Mouse (Mus musculus) MEL (cell line): ENCODE results near the gene S100a16. TPM values are rescaled to one million over a fixed set of nuclear protein-coding genes. Genes with fewer than 3 reads are reported as not detected.

Experiments used
- DNase-seq: peaks from one replicate; pipeline ENCODE4 v3.0.0; 2011; ENCODE audit warnings: low read depth, low spot score
- H3K27ac ChIP-seq: 2 replicates; pipeline ENCODE4 v1.5.1; 2012; ENCODE audit warnings: low read depth, mild to moderate bottlenecking, control low read depth, low read length, moderate library complexity; ENCODE audit not compliant: control insufficient read depth
- H3K27me3 ChIP-seq, 2 experiments: fragments of 150-350 bp in 1 of 2; sonication (generic) in 1 of 2; 2 replicates each; pipeline ENCODE4 v1.6.1; 2012; ENCODE audit warnings: low read length in 2 of 2, mild to moderate bottlenecking in 2 of 2, improper control_type of control experiment in 1 of 2, moderate library complexity in 1 of 2; ENCODE audit not compliant: insufficient read depth in 2 of 2, control insufficient read depth in 1 of 2
- H3K36me3 ChIP-seq, 2 experiments: 2 replicates each; pipeline ENCODE4 v1.6.1; 2012 to 2014; ENCODE audit warnings: low read length in 2 of 2, improper control_type of control experiment in 1 of 2, inconsistent platforms in 1 of 2, mild to moderate bottlenecking in 1 of 2; ENCODE audit not compliant: insufficient read depth in 2 of 2, control insufficient read depth in 1 of 2
- H3K4me1 ChIP-seq, 2 experiments: fragments of 150-350 bp in 1 of 2; sonication (generic) in 1 of 2; 2 replicates each; pipeline ENCODE4 v1.6.1; 2012; ENCODE audit warnings: low read length in 2 of 2, improper control_type of control experiment in 1 of 2, mild to moderate bottlenecking in 1 of 2; ENCODE audit not compliant: insufficient read depth in 2 of 2, control insufficient read depth in 1 of 2
- H3K4me3 ChIP-seq, 2 experiments: fragments of 150-350 bp in 1 of 2; sonication (generic) in 1 of 2; 2 replicates each; pipeline ENCODE4 v1.5.1; 2012; ENCODE audit warnings: low read depth in 2 of 2, low read length in 2 of 2, mild to moderate bottlenecking in 2 of 2, moderate library complexity in 2 of 2, control low read depth in 1 of 2, improper control_type of control experiment in 1 of 2; ENCODE audit not compliant: control insufficient read depth in 1 of 2, insufficient read depth in 1 of 2
- H3K79me2 ChIP-seq: 2 replicates; pipeline ENCODE4 v1.6.1; 2012; ENCODE audit warnings: mild to moderate bottlenecking, low read length, moderate library complexity; ENCODE audit not compliant: control insufficient read depth, poor library complexity, insufficient read depth
- H3K9ac ChIP-seq: 2 replicates; pipeline ENCODE4 v1.6.1; 2012; ENCODE audit warnings: low read depth, mild to moderate bottlenecking, control low read depth, low read length, moderate library complexity; ENCODE audit not compliant: control insufficient read depth, poor library complexity, severe bottlenecking
- H3K9me3 ChIP-seq: fragments of 150-350 bp; sonication (generic); replicated peaks from 2 replicates; pipeline ENCODE4 v1.6.1; 2012; ENCODE audit warnings: mild to moderate bottlenecking, low read length, improper control_type of control experiment, moderate library complexity; ENCODE audit not compliant: insufficient read depth
- CHD1 ChIP-seq: IDR thresholded peaks from 2 replicates; pipeline ENCODE4 v1.6.1; 2012; ENCODE audit warnings: low read depth, mild to moderate bottlenecking, inconsistent platforms, low read length, improper control_type of control experiment
- CTCF ChIP-seq, 3 experiments: IDR thresholded peaks in 2 of 3; conservative IDR thresholded peaks in 1 of 3; 2 replicates each; pipeline ENCODE4 v1.5.1; 2011 to 2012; ENCODE audit warnings: low read length in 3 of 3, low read depth in 2 of 3, mild to moderate bottlenecking in 2 of 3, improper control_type of control experiment in 1 of 3, inconsistent platforms in 1 of 3, mixed read lengths in 1 of 3, moderate library complexity in 1 of 3; ENCODE audit not compliant: control insufficient read depth in 1 of 3, insufficient read depth in 1 of 3, poor library complexity in 1 of 3, severe bottlenecking in 1 of 3
- ETS1 ChIP-seq: IDR thresholded peaks from 2 replicates; pipeline ENCODE4 v1.6.1; 2012; ENCODE audit warnings: low read depth, mild to moderate bottlenecking, inconsistent platforms, low read length, improper control_type of control experiment, moderate library complexity
- HCFC1 ChIP-seq: IDR thresholded peaks from 2 replicates; pipeline ENCODE4 v1.6.1; 2012; ENCODE audit warnings: low read depth, mild to moderate bottlenecking, inconsistent platforms, low read length, improper control_type of control experiment, moderate library complexity
- JUND ChIP-seq: IDR thresholded peaks from 2 replicates; pipeline ENCODE4 v1.6.1; 2011; ENCODE audit warnings: low read depth, mild to moderate bottlenecking, improper control_type of control experiment, low read length
- MAFK ChIP-seq: IDR thresholded peaks from 2 replicates; pipeline ENCODE4 v1.6.1; 2011; ENCODE audit warnings: low read depth, mild to moderate bottlenecking, low read length, improper control_type of control experiment, borderline replicate concordance
- MAX ChIP-seq: IDR thresholded peaks from 2 replicates; pipeline ENCODE4 v1.6.1; 2011; ENCODE audit warnings: low read length, improper control_type of control experiment
- MEF2A ChIP-seq: IDR thresholded peaks from 2 replicates; pipeline ENCODE4 v1.6.1; 2014; ENCODE audit warnings: low read depth, mild to moderate bottlenecking, inconsistent platforms, low read length, improper control_type of control experiment; ENCODE audit not compliant: poor library complexity, insufficient replicate concordance, severe bottlenecking; ENCODE audit errors: extremely low read depth
- MYC ChIP-seq: IDR thresholded peaks from 2 replicates; pipeline ENCODE4 v1.6.1; 2011; ENCODE audit warnings: low read depth, mild to moderate bottlenecking, low read length, improper control_type of control experiment, moderate library complexity
- NELFE ChIP-seq: IDR thresholded peaks from 2 replicates; pipeline ENCODE4 v1.6.1; 2011; ENCODE audit warnings: low read depth, low read length, improper control_type of control experiment
- NRF1 ChIP-seq: IDR thresholded peaks from 2 replicates; pipeline ENCODE4 v1.6.1; 2014; ENCODE audit warnings: low read depth, mild to moderate bottlenecking, inconsistent platforms, low read length, improper control_type of control experiment, moderate library complexity; ENCODE audit not compliant: poor library complexity, insufficient read depth, severe bottlenecking
- POLR2AphosphoS2 ChIP-seq: IDR thresholded peaks from 2 replicates; pipeline ENCODE4 v1.6.1; 2011; ENCODE audit warnings: low read length, improper control_type of control experiment
- POLR2AphosphoS5 ChIP-seq: IDR thresholded peaks from 2 replicates; pipeline ENCODE4 v1.6.1; 2012; ENCODE audit warnings: low read depth, borderline replicate concordance, mild to moderate bottlenecking, inconsistent platforms, low read length, moderate library complexity, mixed read lengths
- SIN3A ChIP-seq: IDR thresholded peaks from 2 replicates; pipeline ENCODE4 v1.6.1; 2012; ENCODE audit warnings: low read length, improper control_type of control experiment, inconsistent platforms
- SMC3 ChIP-seq: IDR thresholded peaks from 2 replicates; pipeline ENCODE4 v1.6.1; 2011; ENCODE audit warnings: low read depth, low read length, improper control_type of control experiment
- TAL1 ChIP-seq: IDR thresholded peaks from 2 replicates; pipeline ENCODE4 v1.6.1; 2012; ENCODE audit warnings: mild to moderate bottlenecking, inconsistent platforms, low read length, moderate library complexity, mixed read lengths
- TBP ChIP-seq: IDR thresholded peaks from 2 replicates; pipeline ENCODE4 v1.8.0; 2011; ENCODE audit warnings: low read depth, low read length, improper control_type of control experiment
- ZC3H11A ChIP-seq: IDR thresholded peaks from 2 replicates; pipeline ENCODE4 v1.6.1; 2012; ENCODE audit warnings: low read depth, mild to moderate bottlenecking, inconsistent platforms, low read length, improper control_type of control experiment
- ZKSCAN1 ChIP-seq: IDR thresholded peaks from 2 replicates; pipeline ENCODE4 v1.6.1; 2012; ENCODE audit warnings: low read depth, mild to moderate bottlenecking, inconsistent platforms, low read length, improper control_type of control experiment, moderate library complexity
- ZMIZ1 ChIP-seq: IDR thresholded peaks from 2 replicates; pipeline ENCODE4 v1.6.1; 2012; ENCODE audit warnings: low read depth, mild to moderate bottlenecking, inconsistent platforms, low read length, improper control_type of control experiment, moderate library complexity
- polyA plus RNA-seq, 2 experiments: library from polyadenylated mRNA; stranded (reverse) in 1 of 2; unstranded in 1 of 2; fragments of >175 nt in 1 of 2; fragments of >200 nt in 1 of 2; gene quantifications; 2 replicates each; pipeline versions ENCODE4 v1.2.1 to v1.2.4; 2012; ENCODE audit warnings: low replicate concordance in 2 of 2, low read depth in 1 of 2; ENCODE audit not compliant: insufficient read length in 2 of 2, insufficient read depth in 1 of 2, missing spikeins in 1 of 2
- total RNA-seq: library from RNA; depleted of rRNA; stranded (reverse); fragments of 300-350 nt; gene quantifications from 2 replicates; pipeline ENCODE4 v1.2.3, GENCODE M21; 2012

The S100a16 gene
- total and polyA plus RNA-seq, 3 experiments, result not detected

GRCm38 (mm10) chr3:90587361-90588101 lies 50.5 kb downstream of the S100a16 start:
- peak overlapping the region; percentile 58 for H3K9ac ChIP-seq
- peaks cover 0 to 9% of the 10 kb centered on the region in 2 experiments; a peak in 2 of 4 replicates for H3K36me3 ChIP-seq
- H3K27me3 ChIP-seq, result no peaks in the 10 kb centered on the region
- peak overlapping the region; percentile 61 for H3K27ac ChIP-seq
- peaks cover 0 to 28% of the 10 kb centered on the region in 2 experiments; a peak in 2 of 4 replicates for H3K4me1 ChIP-seq
- TF ChIP-seq MEF2A, result no peak
- TF ChIP-seq TAL1, result no peak
- TF ChIP-seq POLR2AphosphoS2, result no peak
- no peak for TF ChIP-seq MAFK
- no peak for TF ChIP-seq POLR2AphosphoS5
- TF ChIP-seq CTCF (IDR thresholded peaks at IDR 0.05 in 2 of 3, conservative IDR thresholded peaks at IDR 0.05 in 1 of 3; ENCODE audit: control insufficient read depth in 1 of 3, insufficient read depth in 1 of 3, low read depth in 2 of 3, low read length in 3 of 3, poor library complexity in 1 of 3, severe bottlenecking in 1 of 3), result no peak
- no peak for TF ChIP-seq ETS1
- TF ChIP-seq JUND, result no peak
- no peak for TF ChIP-seq ZMIZ1
- no peak for TF ChIP-seq CHD1
- TF ChIP-seq, all 39 proteins: peak for 0
- no peaks in the 10 kb centered on the region for H3K9me3 ChIP-seq
- H3K4me3 ChIP-seq, result peak overlapping the region; percentile 24 to 41; a peak in 3 of 4 replicates
- no peaks in the 10 kb centered on the region for H3K79me2 ChIP-seq
- DNase-seq, result peak; percentile 37

GRCm38 (mm10) chr3:90589390-90589789 lies 52.3 kb downstream of the S100a16 start:
- Histone ChIP-seq H3K4me3 (no peak overlapping the region), H3K27me3 (no peaks in the 10 kb centered on the region), H3K27ac (no peak overlapping the region), H3K9ac (no peak overlapping the region), H3K4me1 (peaks cover 0 to 28% of the 10 kb centered on the region in 2 experiments; a peak in 2 of 4 replicates), H3K79me2 (no peaks in the 10 kb centered on the region), H3K9me3 (no peaks in the 10 kb centered on the region; the same call in 1 of the 2 replicates), H3K36me3 (peaks cover 0 to 9% of the 10 kb centered on the region in 2 experiments; a peak in 2 of 4 replicates)
- TF ChIP-seq MYC (no peak), MEF2A (no peak), MAX (no peak), SIN3A (no peak), NELFE (no peak), NRF1 (no peak), MAFK (no peak), ETS1 (no peak), TBP (no peak), ZKSCAN1 (no peak), HCFC1 (no peak), SMC3 (no peak), ZC3H11A (no peak)
- no peak for DNase-seq
